Mouse (Mus musculus) lung, postnatal 14 days (tissue): ENCODE data around the gene Snap47.
A peak's percentile ranks its signal among the peaks of the same experiment; 100 is the strongest.

ENCODE experiments used
- DNase-seq: peaks from one replicate; pipeline ENCODE4 v3.0.0; 2021

Gene Snap47

DNA sequence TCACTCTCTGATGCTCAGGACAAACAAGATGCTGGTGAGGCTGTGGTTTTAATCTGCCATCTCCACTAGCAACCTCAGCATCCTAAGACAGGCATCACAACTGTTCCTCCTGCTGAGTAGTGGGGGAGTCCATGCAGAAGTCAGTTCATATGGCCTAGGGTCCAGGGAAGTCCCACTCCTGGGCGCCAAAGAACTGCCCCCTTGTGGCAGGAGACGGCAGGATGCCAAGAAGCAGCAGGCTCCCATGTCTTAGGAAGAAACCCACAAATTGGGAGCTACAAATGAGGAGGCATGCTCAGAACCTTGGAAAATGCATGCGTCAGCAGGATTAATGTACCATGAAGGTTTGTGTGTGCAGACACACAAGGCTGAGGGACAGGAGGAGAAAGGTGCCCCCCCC, 84.4 kb downstream of the Snap47 start:
- peak; percentile 31 for DNase-seq

DNA sequence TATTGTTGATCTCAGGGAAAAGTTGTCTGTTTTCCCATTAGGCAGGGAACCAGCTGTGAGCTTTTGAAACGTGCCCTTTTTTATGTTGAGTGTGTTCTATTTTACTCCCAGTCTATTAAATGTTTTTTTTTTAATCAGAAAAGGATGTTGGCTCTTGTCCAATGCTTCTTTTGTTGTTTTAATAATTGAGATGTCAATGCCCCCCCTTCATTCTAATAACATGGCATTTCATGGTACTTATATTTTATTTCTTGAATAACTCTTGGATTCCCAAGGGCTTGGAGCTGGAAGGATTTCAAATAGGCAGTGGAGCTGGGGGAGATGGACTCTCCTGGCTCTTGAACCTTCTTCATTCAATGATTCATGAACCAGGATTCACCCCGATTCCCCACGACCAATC, 85.0 kb downstream of the Snap47 start:
- DNase-seq, result no peak

DNA sequence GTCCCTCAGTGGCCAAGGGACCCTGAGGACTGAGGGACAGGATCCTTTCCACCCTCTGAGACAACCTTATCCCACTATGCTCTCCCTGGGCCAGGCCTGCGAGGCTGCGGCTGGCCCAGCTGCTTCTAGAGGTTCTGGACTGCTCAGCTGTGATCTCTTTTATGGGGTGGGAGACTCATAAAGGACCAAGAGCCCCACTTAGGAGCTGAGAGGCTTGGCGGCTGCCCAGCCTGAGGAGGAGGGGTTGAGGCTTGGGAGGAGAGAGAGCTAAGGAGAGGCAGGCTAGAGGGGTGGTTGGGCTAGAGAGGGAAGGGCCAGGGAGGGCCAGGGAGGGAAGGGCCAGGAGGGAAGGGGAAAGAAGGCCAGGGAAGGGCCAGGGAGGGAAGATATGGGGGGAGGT, 86.6 kb downstream of the Snap47 start:
- peak; percentile 34 for DNase-seq

DNA sequence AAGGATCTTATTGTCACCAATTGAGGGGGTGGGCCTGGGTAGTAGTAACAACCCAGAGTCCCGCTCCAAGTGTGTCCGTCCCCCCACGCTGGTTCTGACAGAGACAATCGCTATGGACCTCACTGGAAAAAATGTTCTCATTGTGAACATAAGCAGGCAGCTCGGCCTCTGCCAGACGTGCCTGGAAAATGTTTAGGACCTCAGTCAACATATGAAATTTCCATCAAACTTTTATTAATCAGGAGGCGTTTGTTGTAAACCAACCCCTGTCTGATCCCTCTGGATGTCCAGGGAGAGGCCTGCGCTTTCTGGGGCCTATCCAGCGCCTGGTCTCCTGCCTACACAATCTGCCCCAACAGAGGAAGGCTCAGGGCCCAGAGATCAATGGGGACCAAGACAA, 87.0 kb downstream of the Snap47 start:
- DNase-seq, result no peak

DNA sequence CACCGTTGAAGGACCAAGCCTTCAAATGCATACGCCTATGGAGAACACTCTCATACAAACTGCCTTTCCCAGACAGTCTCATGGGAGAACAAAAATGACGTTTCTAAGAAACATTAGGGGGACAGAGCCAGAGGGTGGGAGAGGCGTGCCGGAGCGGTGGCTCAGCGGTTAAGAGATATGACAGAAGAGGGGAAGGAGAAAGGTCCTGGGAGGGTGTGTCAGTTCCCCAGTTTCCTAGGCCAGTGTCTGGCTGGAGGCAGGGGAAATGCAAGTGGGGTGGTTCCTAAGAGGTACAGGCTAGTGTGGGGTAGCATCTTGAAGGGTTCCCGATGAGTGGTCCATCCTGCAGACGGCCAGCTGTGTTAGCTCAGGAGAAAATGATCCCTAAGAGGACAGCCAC, 89.7 kb downstream of the Snap47 start:
- no peak for DNase-seq
